Comparison of ENCODE assay signal across 9 mouse cellular contexts in genomic region chr7:99360803-99361414, GRCm38 (mm10). TPM values are rescaled to one million over a fixed set of nuclear protein-coding genes. Genes with fewer than 3 reads are reported as not detected.
A peak's percentile ranks its signal among the peaks of the same experiment; 100 is the strongest.
DNase-seq lines count a peak whose midpoint lies in the region; ATAC-seq and TF ChIP-seq lines count a peak whose summit lies in the region.
"Had no signal": no experiment of that assay in that cellular context is flagged by ENCODE, and none has a peak within 500 bp of the region (broad histone marks: within the 10 kb centered on the region; RNA-seq: fewer than 3 reads in every experiment).

No protein-coding gene starts in this region.

- no peak for TF ChIP-seq POLR2A in spleen, adult 2 months (IDR thresholded peaks at IDR 0.05; ENCODE audit: low read depth, low read length)

- H3K4me3 ChIP-seq in spleen, adult 2 months (ENCODE audit: extremely low read depth, insufficient read depth, insufficient read length): no peak overlapping the region
- H3K4me3 ChIP-seq in forebrain, embryonic 11.5 days (ENCODE audit: low read depth, low read length): no peak overlapping the region
- no peak overlapping the region for H3K4me3 ChIP-seq in limb, embryonic 11.5 days (ENCODE audit: low read depth, low read length)

- peak overlapping the region; percentile 46 for H3K9ac ChIP-seq in forebrain, embryonic 11.5 days (ENCODE audit: low read length)
- peak overlapping the region; percentile 60; the same call in 1 of the 2 replicates for H3K9ac ChIP-seq in limb, embryonic 11.5 days (ENCODE audit: low read length)

- no peaks in the 10 kb centered on the region for H3K9me3 ChIP-seq in forebrain, embryonic 11.5 days (ENCODE audit: control insufficient read depth, low read length)
- no peaks in the 10 kb centered on the region for H3K9me3 ChIP-seq in limb, embryonic 11.5 days (ENCODE audit: control insufficient read depth, low read length)

- ATAC-seq in forebrain, embryonic 11.5 days (replicated peaks; ENCODE audit: low FRiP score): no peak
- ATAC-seq in limb, embryonic 11.5 days (ENCODE audit: insufficient number of reproducible peaks, low FRiP score, low TSS enrichment, low read depth): no peak

- intact Hi-C loops in gastrocnemius, postnatal 14 days (cut with DNase I; ENCODE audit: low total_unique reads): no loop called here

- no peaks in the 10 kb centered on the region for H3K36me3 ChIP-seq in spleen, adult 2 months (ENCODE audit: control insufficient read depth, insufficient read depth, low read length)
- H3K36me3 ChIP-seq in forebrain, embryonic 11.5 days (ENCODE audit: control insufficient read depth, insufficient read depth, low read length): no peaks in the 10 kb centered on the region
- no peaks in the 10 kb centered on the region for H3K36me3 ChIP-seq in limb, embryonic 11.5 days (ENCODE audit: control insufficient read depth, insufficient read depth, low read length)

- no peak for DNase-seq in spleen, adult 2 months (ENCODE audit: low read depth in 1 of 2, low spot score in 2 of 2)
- no peak for DNase-seq in spleen, postnatal 14 days (ENCODE audit: low spot score in 2 of 2)
- DNase-seq in forebrain, embryonic 11.5 days (ENCODE audit: low spot score): no peak
- DNase-seq in limb, embryonic 11.5 days (ENCODE audit: low spot score): peak; percentile 55
- no peak for DNase-seq in gastrocnemius, postnatal 14 days
- no peak for DNase-seq in cerebellum, adult 11 months
- no peak for DNase-seq in thymus, postnatal 0 days (ENCODE audit: low spot score)
- DNase-seq: thymus, adult 2 months had no signal

- TF ChIP-seq CTCF in spleen, adult 2 months (IDR thresholded peaks at IDR 0.05; ENCODE audit: extremely low read depth, insufficient read depth, insufficient read length, insufficient replicate concordance): no peak

- no peaks in the 10 kb centered on the region for H3K27me3 ChIP-seq in spleen, adult 2 months (ENCODE audit: control insufficient read depth, insufficient read depth, low read length)
- H3K27me3 ChIP-seq in forebrain, embryonic 11.5 days (ENCODE audit: control insufficient read depth, insufficient read depth, low read length): no peaks in the 10 kb centered on the region
- H3K27me3 ChIP-seq in limb, embryonic 11.5 days (ENCODE audit: control insufficient read depth, insufficient read depth, low read length): no peaks in the 10 kb centered on the region

- H3K4me2 ChIP-seq in forebrain, embryonic 11.5 days (ENCODE audit: low read depth, low read length, severe bottlenecking): no peak overlapping the region
- 0 out of 2 replicates have a peak overlapping the region, but pooled peaks have one; percentile 11 for H3K4me2 ChIP-seq in limb, embryonic 11.5 days (ENCODE audit: low read depth, severe bottlenecking)

- peak overlapping the region; percentile 3; the same call in 1 of the 2 replicates for H3K27ac ChIP-seq in spleen, adult 2 months (ENCODE audit: insufficient read depth, low read length)
- peak overlapping the region; percentile 94 for H3K27ac ChIP-seq in forebrain, embryonic 11.5 days (ENCODE audit: low read depth, low read length)
- peak overlapping the region; percentile 91 for H3K27ac ChIP-seq in limb, embryonic 11.5 days (replicated peaks; ENCODE audit: low read depth, low read length)
- H3K27ac ChIP-seq: macrophage had no signal

- 53% methylated on average over 8 of the region's 8 CpGs for WGBS in spleen, adult 2 months
- WGBS in forebrain, embryonic 11.5 days: 18% methylated on average over 8 of the region's 8 CpGs
- 7% methylated on average over 8 of the region's 8 CpGs for WGBS in limb, embryonic 11.5 days

- H3K4me1 ChIP-seq in spleen, adult 2 months (ENCODE audit: control insufficient read depth, insufficient read depth, insufficient read length): no peaks in the 10 kb centered on the region
- peaks cover 32% of the 10 kb centered on the region for H3K4me1 ChIP-seq in forebrain, embryonic 11.5 days (replicated peaks; ENCODE audit: control insufficient read depth, insufficient read depth, low read length)
- H3K4me1 ChIP-seq in limb, embryonic 11.5 days (ENCODE audit: control insufficient read depth, insufficient read depth, low read length): peaks cover 32% of the 10 kb centered on the region

RNA-seq across cellular contexts. Expression of gene Serpinh1, which starts 7.9 kb away (rescaled TPM):
- polyA plus RNA-seq in spleen, adult 2 months (2012; rRNA removed): 69.3 and 84.2 TPM in 2 replicates
- 239 and 255 TPM in 2 replicates for polyA plus RNA-seq in forebrain, embryonic 11.5 days (2014; fragmentation: Nextera tagmentation; extraction: Ambion mirVana)
- polyA plus RNA-seq in limb, embryonic 11.5 days (2014; fragmentation: Nextera tagmentation; extraction: Ambion mirVana): 413 and 429 TPM in 2 replicates
- total RNA-seq in gastrocnemius, postnatal 14 days (2021): 100 to 1,000 TPM; 190 to 248 TPM
- polyA plus RNA-seq in thymus, postnatal 0 days (2015; fragmentation: Nextera tagmentation; extraction: Ambion mirVana): 73.2 and 96.8 TPM in 2 replicates

RNA-seq across cellular contexts. Expression of gene Gdpd5, which starts 20.3 kb away (rescaled TPM):
- polyA plus RNA-seq in spleen, adult 2 months (2012; rRNA removed): 12.0 and 14.8 TPM in 2 replicates
- 18.6 and 19.1 TPM in 2 replicates for polyA plus RNA-seq in forebrain, embryonic 11.5 days (2014; fragmentation: Nextera tagmentation; extraction: Ambion mirVana)
- 7.9 and 8.5 TPM in 2 replicates for polyA plus RNA-seq in limb, embryonic 11.5 days (2014; fragmentation: Nextera tagmentation; extraction: Ambion mirVana)
- 1 to 10 TPM; 7.4 to 8.5 TPM for total RNA-seq in gastrocnemius, postnatal 14 days (2021)
- polyA plus RNA-seq in thymus, postnatal 0 days (2015; fragmentation: Nextera tagmentation; extraction: Ambion mirVana): 2.9 and 3.1 TPM in 2 replicates

Comparison
In these comparisons a context has a peak if more than half of its experiments do, and no peak if none do; other contexts are left out.
1. H3K27ac ChIP-seq: peak in every context shown above with its lines; median percentile 94 in forebrain, embryonic 11.5 days; 91 in limb, embryonic 11.5 days; 3 in spleen, adult 2 months.